Mouse (Mus musculus) heart, embryonic 14.5 days (tissue): ENCODE measurements at regions not wholly inside any gene's neighbourhood (a gene's known extent, or its start where the extent isn't known, plus 50 kb on each side); places are given as distances from the start of the nearest gene placed in this dataset.

Experiments
- ATAC-seq: fragments of 200-750 bp; cut with Nextera tagmentation; 2 replicates; pipeline ENCODE4 v1.8.0; 2017; ENCODE audit warnings: low read depth, moderate TSS enrichment; ENCODE audit not compliant: insufficient number of reproducible peaks, insufficient read depth, low FRiP score
- H3K27ac ChIP-seq, 2 experiments: fragments of 200-500 bp in 1 of 2; fragments of 300-500 bp in 1 of 2; sonication (generic) in 1 of 2; replicated peaks in 1 of 2; 2 replicates each; pipeline ENCODE4 v1.5.1; 2012 to 2014; ENCODE audit warnings: low read depth in 2 of 2, low read length in 2 of 2, control low read depth in 1 of 2, mild to moderate bottlenecking in 1 of 2, mixed read lengths in 1 of 2; ENCODE audit not compliant: control insufficient read depth in 1 of 2, insufficient read depth in 1 of 2
- H3K27me3 ChIP-seq: fragments of 300-500 bp; sonication (generic); 2 replicates; pipeline ENCODE4 v1.6.1; 2014; ENCODE audit warnings: mild to moderate bottlenecking, low read length, control low read depth; ENCODE audit not compliant: control insufficient read depth, insufficient read depth
- H3K36me3 ChIP-seq: fragments of 300-500 bp; sonication (generic); 2 replicates; pipeline ENCODE4 v1.6.1; 2014; ENCODE audit warnings: mild to moderate bottlenecking, control low read depth, low read length, mixed read lengths; ENCODE audit not compliant: control insufficient read depth, insufficient read depth
- H3K4me1 ChIP-seq, 2 experiments: fragments of 200-500 bp in 1 of 2; fragments of 300-500 bp in 1 of 2; sonication (generic) in 1 of 2; 2 replicates each; pipeline ENCODE4 v1.6.1; 2012 to 2014; ENCODE audit warnings: low read length in 2 of 2, control low read depth in 1 of 2, mixed read lengths in 1 of 2; ENCODE audit not compliant: control insufficient read depth in 2 of 2, insufficient read depth in 2 of 2
- H3K4me2 ChIP-seq: fragments of 300-500 bp; sonication (generic); 2 replicates; pipeline ENCODE4 v1.6.1; 2014; ENCODE audit warnings: mild to moderate bottlenecking, low read length
- H3K4me3 ChIP-seq, 2 experiments: fragments of 200-500 bp in 1 of 2; fragments of 300-500 bp in 1 of 2; sonication (generic) in 1 of 2; 2 replicates each; pipeline ENCODE4 v1.5.1; 2012 to 2014; ENCODE audit warnings: low read length in 2 of 2, mild to moderate bottlenecking in 2 of 2, control low read depth in 1 of 2, low read depth in 1 of 2, moderate library complexity in 1 of 2; ENCODE audit not compliant: control insufficient read depth in 1 of 2, insufficient read depth in 1 of 2
- H3K9ac ChIP-seq: fragments of 300-500 bp; sonication (generic); 2 replicates; pipeline ENCODE4 v1.6.1; 2014; ENCODE audit warnings: mild to moderate bottlenecking, low read length
- H3K9me3 ChIP-seq: fragments of 300-500 bp; sonication (generic); 2 replicates; pipeline ENCODE4 v1.6.1; 2016; ENCODE audit warnings: low read length, control low read depth; ENCODE audit not compliant: control insufficient read depth
- WGBS: fragments of 180-500 bp; shearing (Covaris S2); extraction: QIAGEN DNeasy Blood & Tissue Kit; methylation state at CpG from one replicate; pipeline ENCODE4 v1.1.7; 2014; 5-methylcytosine and 5-hydroxymethylcytosine counted together

GRCm38 (mm10) chr1:61298064-61298463 lies 320.3 kb downstream of the Icos start:
- Histone ChIP-seq H3K27me3 (peaks cover 8% of the 10 kb centered on the region; the same call in 1 of the 2 replicates), H3K4me1 (no peaks in the 10 kb centered on the region), H3K36me3 (no peaks in the 10 kb centered on the region), H3K4me3 (no peak overlapping the region), H3K27ac (no peak overlapping the region), H3K9ac (no peak overlapping the region), H3K4me2 (no peak overlapping the region), H3K9me3 (no peaks in the 10 kb centered on the region)
- 26% methylated on average over 3 of the region's 3 CpGs for WGBS
- ATAC-seq: no peak

GRCm38 (mm10) chr1:61298779-61299178 lies 321.1 kb downstream of the Icos start:
- no peak overlapping the region for H3K4me2 ChIP-seq
- H3K27ac ChIP-seq: no peak overlapping the region
- ATAC-seq: no peak
- no peaks in the 10 kb centered on the region for H3K4me1 ChIP-seq
- H3K9ac ChIP-seq: no peak overlapping the region
- no peaks in the 10 kb centered on the region for H3K9me3 ChIP-seq
- H3K27me3 ChIP-seq: peaks cover 8% of the 10 kb centered on the region; the same call in 1 of the 2 replicates
- H3K4me3 ChIP-seq: no peak overlapping the region
- no peaks in the 10 kb centered on the region for H3K36me3 ChIP-seq
- WGBS: 87% methylated on average over 6 of the region's 6 CpGs

GRCm38 (mm10) chr1:61300491-61300890 lies 322.8 kb downstream of the Icos start:
- H3K27me3 ChIP-seq: peaks cover 8% of the 10 kb centered on the region; the same call in 1 of the 2 replicates
- no peaks in the 10 kb centered on the region for H3K9me3 ChIP-seq
- H3K27ac ChIP-seq: no peak overlapping the region
- H3K36me3 ChIP-seq: no peaks in the 10 kb centered on the region
- no peak overlapping the region for H3K4me2 ChIP-seq
- WGBS: 76% methylated on average over 4 of the region's 4 CpGs
- no peak for ATAC-seq
- H3K4me1 ChIP-seq: no peaks in the 10 kb centered on the region
- no peak overlapping the region for H3K4me3 ChIP-seq
- H3K9ac ChIP-seq: no peak overlapping the region

- Histone ChIP-seq H3K27ac (no peak overlapping the region), H3K4me2 (no peak overlapping the region), H3K36me3 (no peaks in the 10 kb centered on the region), H3K27me3 (peaks cover 8% of the 10 kb centered on the region; the same call in 1 of the 2 replicates), H3K4me1 (no peaks in the 10 kb centered on the region), H3K9ac (no peak overlapping the region), H3K9me3 (no peaks in the 10 kb centered on the region), H3K4me3 (no peak overlapping the region)
- WGBS: 65% methylated on average over 24 of the region's 24 CpGs
- ATAC-seq: no peak
These were observed 323.6 kb downstream of the Icos start for GRCm38 (mm10) chr1:61301041-61302030.

GRCm38 (mm10) chr1:61302570-61303071 lies 324.9 kb downstream of the Icos start:
- Histone ChIP-seq H3K27ac (no peak overlapping the region), H3K9ac (no peak overlapping the region), H3K36me3 (no peaks in the 10 kb centered on the region), H3K4me2 (no peak overlapping the region), H3K27me3 (0 out of 2 replicates have a peak, but pooled peaks cover under 1% of the 10 kb centered on the region), H3K9me3 (no peaks in the 10 kb centered on the region), H3K4me1 (no peaks in the 10 kb centered on the region), H3K4me3 (no peak overlapping the region)
- 83% methylated on average over 8 of the region's 8 CpGs for WGBS
- no peak for ATAC-seq

GRCm38 (mm10) chr1:61306296-61306695 lies 328.6 kb downstream of the Icos start:
- H3K4me2 ChIP-seq: no peak overlapping the region
- H3K9ac ChIP-seq: no peak overlapping the region
- 35% methylated on average over 8 of the region's 8 CpGs for WGBS
- no peaks in the 10 kb centered on the region for H3K9me3 ChIP-seq
- no peak overlapping the region for H3K27ac ChIP-seq
- H3K36me3 ChIP-seq: no peaks in the 10 kb centered on the region
- H3K27me3 ChIP-seq: no peaks in the 10 kb centered on the region
- H3K4me1 ChIP-seq: no peaks in the 10 kb centered on the region
- no peak overlapping the region for H3K4me3 ChIP-seq
- ATAC-seq: no peak

GRCm38 (mm10) chr1:61309563-61309962 lies 329.1 kb upstream of the Pard3b start:
- no peak for ATAC-seq
- Histone ChIP-seq H3K9ac (no peak overlapping the region), H3K4me1 (no peaks in the 10 kb centered on the region), H3K27me3 (no peaks in the 10 kb centered on the region), H3K36me3 (no peaks in the 10 kb centered on the region), H3K9me3 (no peaks in the 10 kb centered on the region), H3K4me2 (no peak overlapping the region), H3K4me3 (no peak overlapping the region), H3K27ac (no peak overlapping the region)
- 79% methylated on average over 1 of the region's 1 CpGs for WGBS
